Comparison of ENCODE assay signal across 9 mouse cellular contexts in the genomic region with DNA sequence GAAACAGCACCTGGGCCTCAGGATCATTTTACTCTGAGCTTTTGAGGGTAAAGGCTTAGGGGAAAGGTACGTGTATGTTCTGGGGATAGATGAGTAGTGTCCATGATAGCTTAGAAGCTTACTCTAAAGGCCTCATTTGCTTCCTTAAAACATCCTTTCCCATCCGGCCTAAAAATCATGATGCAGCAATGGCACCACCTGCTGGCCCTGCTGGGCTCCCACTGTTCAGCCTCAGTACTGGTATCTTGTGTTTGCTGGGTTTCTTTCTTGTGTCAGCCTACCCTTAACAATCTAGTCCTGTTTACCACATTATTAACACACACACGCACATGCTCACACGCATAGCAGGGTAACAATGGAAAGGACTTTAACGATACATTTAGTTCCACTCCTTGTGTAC. TPM values are rescaled to one million over a fixed set of nuclear protein-coding genes. Genes with fewer than 3 reads are reported as not detected.
DNase-seq lines count a peak whose midpoint lies in the region; ATAC-seq and TF ChIP-seq lines count a peak whose summit lies in the region.
"Had no signal": no experiment of that assay in that cellular context is flagged by ENCODE, and none has a peak within 500 bp of the region (broad histone marks: within the 10 kb centered on the region; RNA-seq: fewer than 3 reads in every experiment).

No protein-coding gene starts in this region.

- no peaks in the 10 kb centered on the region for H3K9me3 ChIP-seq in heart, embryonic 12.5 days (replicated peaks)
- H3K9me3 ChIP-seq in forebrain, embryonic 16.5 days (ENCODE audit: control insufficient read depth, low read length), result no peaks in the 10 kb centered on the region
- no peaks in the 10 kb centered on the region for H3K9me3 ChIP-seq in hindbrain, postnatal 0 days (ENCODE audit: low read length)
- H3K9me3 ChIP-seq: megakaryocyte, embryonic 14.5 days had no signal

- H3K27me3 ChIP-seq in heart, embryonic 12.5 days (replicated peaks), result no peaks in the 10 kb centered on the region
- H3K27me3 ChIP-seq in forebrain, embryonic 16.5 days (replicated peaks; ENCODE audit: control insufficient read depth, insufficient read depth, low read length), result no peaks in the 10 kb centered on the region
- H3K27me3 ChIP-seq in hindbrain, postnatal 0 days (ENCODE audit: insufficient read depth, low read length), result no peaks in the 10 kb centered on the region
- H3K27me3 ChIP-seq: megakaryocyte, embryonic 14.5 days had no signal

- no peaks in the 10 kb centered on the region for H3K4me1 ChIP-seq in heart, embryonic 12.5 days (replicated peaks)
- H3K4me1 ChIP-seq in forebrain, embryonic 16.5 days (replicated peaks; ENCODE audit: control insufficient read depth, insufficient read depth, low read length), result no peaks in the 10 kb centered on the region
- no peaks in the 10 kb centered on the region for H3K4me1 ChIP-seq in hindbrain, postnatal 0 days (ENCODE audit: insufficient read depth, low read length)

- 34% methylated on average over 5 of the region's 5 CpGs for WGBS in heart, embryonic 12.5 days
- WGBS in forebrain, embryonic 16.5 days, result 13% methylated on average over 5 of the region's 5 CpGs
- 32% methylated on average over 5 of the region's 5 CpGs for WGBS in hindbrain, postnatal 0 days

- DNase-seq in heart, adult 18-20 months, result peak; percentile 58 to 83
- DNase-seq in cerebellum, adult 11 months, result peak; percentile 55
- peak; percentile 81 for DNase-seq in hindbrain, postnatal 0 days (ENCODE audit: low spot score)
- DNase-seq in left cerebral cortex, adult 18-20 months (ENCODE audit: low spot score in 2 of 2), result peak; percentile 79 to 80
- DNase-seq in right cerebral cortex, postnatal 36 days (ENCODE audit: low spot score in 2 of 2), result peak; percentile 60 to 74

- H3K36me3 ChIP-seq in heart, embryonic 12.5 days, result peaks cover 15% of the 10 kb centered on the region; the same call in 1 of the 2 replicates
- no peaks in the 10 kb centered on the region for H3K36me3 ChIP-seq in forebrain, embryonic 16.5 days (ENCODE audit: control insufficient read depth, insufficient read depth)
- no peaks in the 10 kb centered on the region for H3K36me3 ChIP-seq in hindbrain, postnatal 0 days (ENCODE audit: insufficient read depth, low read length)

- no peak overlapping the region for H3K9ac ChIP-seq in heart, embryonic 12.5 days
- H3K9ac ChIP-seq in forebrain, embryonic 16.5 days (replicated peaks; ENCODE audit: low read depth, low read length), result no peak overlapping the region
- H3K9ac ChIP-seq in hindbrain, postnatal 0 days (replicated peaks; ENCODE audit: low read length), result no peak overlapping the region

- TF ChIP-seq CTCF in hindbrain, postnatal 0 days (IDR thresholded peaks at IDR 0.05; ENCODE audit: low read depth), result peak; percentile 94

- H3K4me2 ChIP-seq in heart, embryonic 12.5 days, result no peak overlapping the region
- H3K4me2 ChIP-seq in forebrain, embryonic 16.5 days (ENCODE audit: low read length), result no peak overlapping the region
- no peak overlapping the region for H3K4me2 ChIP-seq in hindbrain, postnatal 0 days (ENCODE audit: low read depth, low read length)

- no peak overlapping the region for H3K4me3 ChIP-seq in heart, embryonic 12.5 days
- no peak overlapping the region for H3K4me3 ChIP-seq in forebrain, embryonic 16.5 days (replicated peaks; ENCODE audit: low read length)
- H3K4me3 ChIP-seq in hindbrain, postnatal 0 days (ENCODE audit: low read length), result no peak overlapping the region
- H3K4me3 ChIP-seq: megakaryocyte, embryonic 14.5 days had no signal

- H3K27ac ChIP-seq in heart, embryonic 12.5 days (ENCODE audit: poor library complexity, severe bottlenecking), result no peak overlapping the region
- no peak overlapping the region for H3K27ac ChIP-seq in forebrain, embryonic 16.5 days (ENCODE audit: low read length)
- H3K27ac ChIP-seq in hindbrain, postnatal 0 days, result no peak overlapping the region

- ATAC-seq in heart, embryonic 12.5 days (ENCODE audit: insufficient number of reproducible peaks, low FRiP score), result no peak
- peak; percentile 86 for ATAC-seq in forebrain, embryonic 16.5 days
- ATAC-seq in hindbrain, postnatal 0 days, result peak; percentile 66
- ATAC-seq in megakaryocyte-erythroid progenitor cell, adult 5-6 weeks (replicated peaks; ENCODE audit: low FRiP score, low TSS enrichment, poor library complexity, severe bottlenecking), result peak; percentile 94

RNA-seq across cellular contexts. Expression of a gene that starts 23.6 kb away (rescaled TPM):
- total RNA-seq in heart, adult 18-20 months (2021), result 10 to 100 TPM; 76.1 to 78.5 TPM
- polyA plus RNA-seq in heart, embryonic 12.5 days (2016; fragmentation: Nextera tagmentation; extraction: Ambion mirVana), result 86.2 and 91.5 TPM in 2 replicates
- polyA plus RNA-seq in forebrain, embryonic 16.5 days (2015; fragmentation: Nextera tagmentation; extraction: Ambion mirVana), result 25.7 and 30.5 TPM in 2 replicates
- 21.6 and 33.1 TPM in 2 replicates for total RNA-seq in hindbrain, postnatal 0 days (2014; rRNA removed)
- 23.5 and 24.3 TPM in 2 replicates for polyA plus RNA-seq in hindbrain, postnatal 0 days (2015; fragmentation: Nextera tagmentation; extraction: Ambion mirVana)
- 10 to 100 TPM; 58.2 to 62.0 TPM for total RNA-seq in left cerebral cortex, adult 18-20 months (2021)
- total RNA-seq in megakaryocyte-erythroid progenitor cell, adult 5-6 weeks (2014; fragmentation: Nextera tagmentation), result 1.2 TPM in 1 of 2 replicates, not detected in the other
- 6.7 and 68.5 TPM in 2 replicates for total RNA-seq in megakaryocyte-erythroid progenitor cell, adult 5-6 weeks (2017)
